Mouse (Mus musculus): ENCODE results near the gene Apbb1. TPM values are rescaled to one million over a fixed set of nuclear protein-coding genes. Genes with fewer than 3 reads are reported as not detected.

The Apbb1 gene
- total RNA-seq, 1 experiment = 19.9 TPM

GRCm38 (mm10) chr7:105590097-105590496 lies 8.6 kb upstream of the Apbb1 start:
- in situ Hi-C loops (cut with MboI; ENCODE audit: low sequenced_read_pairs in 2 of 2, unreplicated experiment in 2 of 2) = no loop called here
- no peak overlapping the region for H3K4me3 ChIP-seq (ENCODE audit: insufficient read depth in 1 of 2, low read depth in 1 of 2, low read length in 2 of 2, poor library complexity in 1 of 2, severe bottlenecking in 1 of 2)
- TF ChIP-seq ZC3H11A (IDR thresholded peaks at IDR 0.05; ENCODE audit: borderline replicate concordance, low read depth, low read length) (no peak), CHD2 (IDR thresholded peaks at IDR 0.05; ENCODE audit: low read depth, low read length) (no peak), HCFC1 (IDR thresholded peaks at IDR 0.05; ENCODE audit: borderline replicate concordance, insufficient read depth, low read length) (no peak), MAFK (IDR thresholded peaks at IDR 0.05; ENCODE audit: insufficient read depth, low read depth, low read length) (no peak), ZNF384 (IDR thresholded peaks at IDR 0.05; ENCODE audit: low read depth, low read length) (no peak)
- no peak overlapping the region for H3K9ac ChIP-seq (ENCODE audit: insufficient read depth, low read depth, low read length, poor library complexity, severe bottlenecking)
- no peak overlapping the region for H3K27ac ChIP-seq (ENCODE audit: insufficient read depth, low read depth, low read length, poor library complexity, severe bottlenecking)
- no peaks in the 10 kb centered on the region for H3K9me3 ChIP-seq (ENCODE audit: control insufficient read depth, insufficient read depth, low read depth, low read length)
- DNase-seq (ENCODE audit: low read depth, low spot score) = no peak
- no peaks in the 10 kb centered on the region for H3K36me3 ChIP-seq (ENCODE audit: control insufficient read depth, insufficient read depth, low read length, poor library complexity, severe bottlenecking)
- H3K4me1 ChIP-seq (ENCODE audit: control insufficient read depth in 2 of 2, insufficient read depth in 2 of 2, low read length in 2 of 2, poor library complexity in 1 of 2) = peaks cover 0 to 3% of the 10 kb centered on the region in 2 experiments; a peak in 1 of 4 replicates

DNA sequence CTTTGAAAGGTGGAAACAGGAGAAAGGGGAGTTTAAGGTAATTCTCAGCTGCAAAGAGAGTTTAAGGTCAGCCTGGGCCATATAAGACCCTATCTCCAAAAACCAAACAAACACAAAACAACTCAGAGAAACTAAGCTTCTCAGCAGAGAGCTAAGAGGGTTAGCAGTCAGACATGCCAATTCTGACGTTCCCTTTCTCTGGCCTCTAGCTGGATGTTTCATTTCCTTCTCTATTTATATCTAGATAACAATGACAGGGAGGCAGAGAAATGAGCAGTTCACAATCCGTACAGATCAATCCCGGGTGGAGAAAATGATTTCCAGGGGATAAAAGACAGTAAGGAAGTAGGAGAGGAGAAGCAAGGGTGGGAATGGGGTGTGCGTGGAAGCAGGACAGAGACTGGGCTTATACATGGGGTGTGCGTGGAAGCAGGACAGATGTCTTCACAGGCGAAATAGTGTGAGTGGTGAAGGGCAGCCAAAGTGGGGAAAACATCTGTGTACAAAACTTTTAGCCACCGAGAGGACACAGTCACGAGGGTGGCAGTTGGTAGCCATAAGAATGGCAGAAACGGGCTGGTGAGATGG lies 7.0 kb upstream of the Apbb1 start:
- TF ChIP-seq CHD2 (IDR thresholded peaks at IDR 0.05; ENCODE audit: low read depth, low read length) = no peak
- no peak for TF ChIP-seq HCFC1 (IDR thresholded peaks at IDR 0.05; ENCODE audit: borderline replicate concordance, insufficient read depth, low read length)
- TF ChIP-seq MAFK (IDR thresholded peaks at IDR 0.05; ENCODE audit: insufficient read depth, low read depth, low read length) = no peak
- no peak for TF ChIP-seq ZNF384 (IDR thresholded peaks at IDR 0.05; ENCODE audit: low read depth, low read length)
- TF ChIP-seq ZC3H11A (IDR thresholded peaks at IDR 0.05; ENCODE audit: borderline replicate concordance, low read depth, low read length) = no peak
- Histone ChIP-seq H3K9ac (ENCODE audit: insufficient read depth, low read depth, low read length, poor library complexity, severe bottlenecking) (no peak overlapping the region), H3K27ac (ENCODE audit: insufficient read depth, low read depth, low read length, poor library complexity, severe bottlenecking) (no peak overlapping the region), H3K4me1 (ENCODE audit: control insufficient read depth in 2 of 2, insufficient read depth in 2 of 2, low read length in 2 of 2, poor library complexity in 1 of 2) (peaks cover 0 to 3% of the 10 kb centered on the region in 2 experiments; a peak in 1 of 4 replicates), H3K36me3 (ENCODE audit: control insufficient read depth, insufficient read depth, low read length, poor library complexity, severe bottlenecking) (no peaks in the 10 kb centered on the region), H3K4me3 (ENCODE audit: insufficient read depth in 1 of 2, low read depth in 1 of 2, low read length in 2 of 2, poor library complexity in 1 of 2, severe bottlenecking in 1 of 2) (no peak overlapping the region), H3K9me3 (ENCODE audit: control insufficient read depth, insufficient read depth, low read depth, low read length) (no peaks in the 10 kb centered on the region)
- DNase-seq (ENCODE audit: low read depth, low spot score) = no peak
- in situ Hi-C loops (cut with MboI; ENCODE audit: low sequenced_read_pairs in 2 of 2, unreplicated experiment in 2 of 2) = no loop called here

- no peak for TF ChIP-seq MAFK (IDR thresholded peaks at IDR 0.05; ENCODE audit: insufficient read depth, low read depth, low read length)
- TF ChIP-seq ZC3H11A (IDR thresholded peaks at IDR 0.05; ENCODE audit: borderline replicate concordance, low read depth, low read length) = no peak
- TF ChIP-seq ZNF384 (IDR thresholded peaks at IDR 0.05; ENCODE audit: low read depth, low read length) = no peak
- TF ChIP-seq HCFC1 (IDR thresholded peaks at IDR 0.05; ENCODE audit: borderline replicate concordance, insufficient read depth, low read length) = no peak
- TF ChIP-seq CHD2 (IDR thresholded peaks at IDR 0.05; ENCODE audit: low read depth, low read length) = no peak
- Histone ChIP-seq H3K4me3 (ENCODE audit: insufficient read depth in 1 of 2, low read depth in 1 of 2, low read length in 2 of 2, poor library complexity in 1 of 2, severe bottlenecking in 1 of 2) (no peak overlapping the region), H3K27ac (ENCODE audit: insufficient read depth, low read depth, low read length, poor library complexity, severe bottlenecking) (no peak overlapping the region), H3K36me3 (ENCODE audit: control insufficient read depth, insufficient read depth, low read length, poor library complexity, severe bottlenecking) (no peaks in the 10 kb centered on the region), H3K9ac (ENCODE audit: insufficient read depth, low read depth, low read length, poor library complexity, severe bottlenecking) (no peak overlapping the region), H3K4me1 (ENCODE audit: control insufficient read depth in 2 of 2, insufficient read depth in 2 of 2, low read length in 2 of 2, poor library complexity in 1 of 2) (no peaks in the 10 kb centered on the region; a peak in 1 of 4 replicates), H3K9me3 (ENCODE audit: control insufficient read depth, insufficient read depth, low read depth, low read length) (no peaks in the 10 kb centered on the region)
- in situ Hi-C loops (cut with MboI; ENCODE audit: low sequenced_read_pairs in 2 of 2, unreplicated experiment in 2 of 2) = no loop called here
- no peak for DNase-seq (ENCODE audit: low read depth, low spot score)
Observed at GRCm38 (mm10) chr7:105581959-105582358, 506 bp upstream of the Apbb1 start.

GRCm38 (mm10) chr7:105580627-105581089 lies 795 bp downstream of the Apbb1 start:
- Histone ChIP-seq H3K36me3 (ENCODE audit: control insufficient read depth, insufficient read depth, low read length, poor library complexity, severe bottlenecking) (no peaks in the 10 kb centered on the region), H3K9me3 (ENCODE audit: control insufficient read depth, insufficient read depth, low read depth, low read length) (no peaks in the 10 kb centered on the region), H3K4me3 (ENCODE audit: insufficient read depth in 1 of 2, low read depth in 1 of 2, low read length in 2 of 2, poor library complexity in 1 of 2, severe bottlenecking in 1 of 2) (peak overlapping the region; percentile 84 to 85), H3K27ac (ENCODE audit: insufficient read depth, low read depth, low read length, poor library complexity, severe bottlenecking) (no peak overlapping the region), H3K4me1 (ENCODE audit: control insufficient read depth in 2 of 2, insufficient read depth in 2 of 2, low read length in 2 of 2, poor library complexity in 1 of 2) (no peaks in the 10 kb centered on the region; a peak in 1 of 4 replicates), H3K9ac (ENCODE audit: insufficient read depth, low read depth, low read length, poor library complexity, severe bottlenecking) (peak overlapping the region; percentile 57)
- in situ Hi-C loops (cut with MboI; ENCODE audit: low sequenced_read_pairs in 2 of 2, unreplicated experiment in 2 of 2) = no loop called here
- TF ChIP-seq CHD2 (IDR thresholded peaks at IDR 0.05; ENCODE audit: low read depth, low read length) = no peak
- no peak for DNase-seq (ENCODE audit: low read depth, low spot score)

DNA sequence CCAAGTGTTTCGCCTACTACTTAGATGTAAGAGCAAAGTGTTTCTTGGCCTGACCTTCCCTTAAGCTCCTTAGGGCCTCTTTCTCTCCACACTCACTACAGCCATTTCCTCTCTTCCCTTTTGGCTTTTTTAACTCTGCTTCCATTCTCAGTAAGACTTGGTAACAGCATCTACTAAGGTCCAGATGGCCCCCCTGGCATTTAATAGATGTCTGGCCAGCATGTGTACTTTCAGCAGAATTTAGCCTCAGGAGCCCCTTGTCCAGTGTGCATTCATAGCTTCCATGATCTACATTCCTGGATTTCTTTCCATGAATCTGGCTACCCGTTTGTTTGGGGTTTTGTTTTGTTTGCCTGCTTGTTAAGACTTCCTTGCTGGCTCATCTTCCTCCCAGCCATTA lies 3.0 kb downstream of the Apbb1 start:
- H3K9ac ChIP-seq (ENCODE audit: insufficient read depth, low read depth, low read length, poor library complexity, severe bottlenecking) = no peak overlapping the region
- no peak for TF ChIP-seq ZNF384 (IDR thresholded peaks at IDR 0.05; ENCODE audit: low read depth, low read length)
- no peak for TF ChIP-seq CHD2 (IDR thresholded peaks at IDR 0.05; ENCODE audit: low read depth, low read length)
- TF ChIP-seq ZC3H11A (IDR thresholded peaks at IDR 0.05; ENCODE audit: borderline replicate concordance, low read depth, low read length) = no peak
- TF ChIP-seq MAFK (IDR thresholded peaks at IDR 0.05; ENCODE audit: insufficient read depth, low read depth, low read length) = no peak
- TF ChIP-seq HCFC1 (IDR thresholded peaks at IDR 0.05; ENCODE audit: borderline replicate concordance, insufficient read depth, low read length) = no peak
- no peak overlapping the region for H3K4me3 ChIP-seq (ENCODE audit: insufficient read depth in 1 of 2, low read depth in 1 of 2, low read length in 2 of 2, poor library complexity in 1 of 2, severe bottlenecking in 1 of 2)
- in situ Hi-C loops (cut with MboI; ENCODE audit: low sequenced_read_pairs in 2 of 2, unreplicated experiment in 2 of 2) = no loop called here
- H3K36me3 ChIP-seq (ENCODE audit: control insufficient read depth, insufficient read depth, low read length, poor library complexity, severe bottlenecking) = peaks cover under 1% of the 10 kb centered on the region; the same call in 1 of the 2 replicates
- H3K9me3 ChIP-seq (ENCODE audit: control insufficient read depth, insufficient read depth, low read depth, low read length) = no peaks in the 10 kb centered on the region
- no peak overlapping the region for H3K27ac ChIP-seq (ENCODE audit: insufficient read depth, low read depth, low read length, poor library complexity, severe bottlenecking)
- H3K4me1 ChIP-seq (ENCODE audit: control insufficient read depth in 2 of 2, insufficient read depth in 2 of 2, low read length in 2 of 2, poor library complexity in 1 of 2) = no peaks in the 10 kb centered on the region; a peak in 1 of 4 replicates
- no peak for DNase-seq (ENCODE audit: low read depth, low spot score)
